Mouse (Mus musculus): ENCODE measurements around the gene Rgcc.
A peak's percentile ranks its signal among the peaks of the same experiment; 100 is the strongest.

The Rgcc gene

DNA sequence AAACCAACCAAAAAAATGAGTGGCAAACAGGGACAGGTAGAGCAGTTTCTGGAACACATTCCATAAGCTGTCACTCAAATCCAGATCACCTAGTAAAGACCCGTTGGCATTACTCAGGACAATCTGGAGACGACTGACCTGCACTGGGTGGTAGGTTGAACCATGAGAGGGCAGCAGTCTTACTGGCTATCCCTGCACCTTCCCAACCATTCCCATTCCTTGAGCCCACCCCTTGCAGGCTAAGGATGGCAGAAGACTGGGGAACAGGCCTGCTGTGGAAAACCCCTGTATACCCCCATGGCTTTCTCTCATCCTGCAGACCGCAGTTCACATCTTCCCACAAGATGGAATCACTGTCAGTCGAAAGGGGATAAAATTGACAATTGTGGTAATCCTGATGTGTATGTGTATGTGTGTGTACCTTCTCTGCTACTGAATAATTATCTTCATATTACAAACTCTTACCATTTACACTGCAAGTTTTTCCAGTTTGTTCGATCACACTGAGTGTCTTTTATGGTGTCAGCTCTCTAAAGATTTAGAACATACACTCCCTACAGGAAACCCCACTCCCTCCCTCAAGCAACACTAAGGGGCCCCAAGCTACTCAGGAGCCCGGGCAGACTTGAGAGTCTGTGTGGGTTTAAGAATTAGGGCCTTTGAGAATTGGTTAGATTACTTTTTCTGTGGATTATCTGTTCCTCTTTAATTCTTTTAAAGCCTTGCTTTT is 59.6 kb downstream of the Rgcc start:
- DNase-seq (ENCODE audit: low spot score): no peak

DNA sequence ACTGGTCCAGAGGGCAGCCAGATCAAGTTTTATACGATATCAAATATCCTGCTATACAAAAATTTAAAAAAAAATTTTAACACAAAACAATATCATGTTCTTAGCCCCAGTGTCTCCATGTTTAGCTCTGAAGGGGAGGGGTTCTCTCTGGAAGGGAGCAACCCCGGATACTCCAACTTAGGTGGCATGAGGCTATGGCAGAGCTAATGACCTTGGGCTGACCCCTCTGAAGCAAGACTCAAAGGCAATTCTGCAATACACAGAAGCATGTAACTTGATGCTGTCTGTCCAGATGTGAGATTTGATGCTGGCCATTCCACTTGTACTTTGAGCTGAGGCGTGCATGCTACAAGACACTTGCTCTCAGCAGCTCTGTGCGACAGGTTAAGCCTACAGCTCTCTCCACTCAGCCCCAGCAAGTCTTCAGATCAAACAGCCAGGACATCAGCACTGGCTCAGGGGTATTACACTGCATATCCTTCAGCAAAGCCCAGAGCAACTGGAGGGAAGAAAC is 60.3 kb downstream of the Rgcc start:
- DNase-seq (ENCODE audit: low spot score): peak; percentile 33

- DNase-seq (ENCODE audit: low spot score): no peak
Observed at GRCm38 (mm10) chr14:79239402-79239801, 62.0 kb downstream of the Rgcc start.
